Mouse (Mus musculus): ENCODE measurements around the gene Gm15557. TPM values are rescaled to one million over a fixed set of nuclear protein-coding genes. Genes with fewer than 3 reads are reported as not detected.
A peak's percentile ranks its signal among the peaks of the same experiment; 100 is the strongest.

The Gm15557 gene
- polyA plus RNA-seq, 1 experiment from 2014 or later, result not detected

GRCm38 (mm10) chr2:155941697-155942442, 1.3 kb downstream of the Gm15557 start:
- peaks cover 35% of the 10 kb centered on the region for H3K4me1 ChIP-seq (replicated peaks)
- peaks cover 13% of the 10 kb centered on the region for H3K27me3 ChIP-seq (ENCODE audit: insufficient read depth, poor library complexity, severe bottlenecking)
- 92% methylated on average over 40 of the region's 40 CpGs for whole genome bisulfite sequencing
- no peaks in the 10 kb centered on the region for H3K9me3 ChIP-seq
- no peak overlapping the region for H3K27ac ChIP-seq
- DNase-seq (ENCODE audit: low spot score), result no peak
- H3K4me3 ChIP-seq, result no peak overlapping the region
- no peaks in the 10 kb centered on the region for H3K36me3 ChIP-seq

GRCm38 (mm10) chr2:155943463-155943862, 2.9 kb downstream of the Gm15557 start:
- Histone ChIP-seq H3K9me3 (no peaks in the 10 kb centered on the region), H3K4me1 (replicated peaks) (peaks cover 36% of the 10 kb centered on the region), H3K36me3 (no peaks in the 10 kb centered on the region), H3K27ac (peak overlapping the region; percentile 67), H3K27me3 (ENCODE audit: insufficient read depth, poor library complexity, severe bottlenecking) (peaks cover 13% of the 10 kb centered on the region), H3K4me3 (peak overlapping the region; percentile 37)
- peak; percentile 44 for DNase-seq (ENCODE audit: low spot score)
- 2% methylated on average over 8 of the region's 8 CpGs for WGBS

- H3K36me3 ChIP-seq, result no peaks in the 10 kb centered on the region
- WGBS, result 83% methylated on average over 4 of the region's 4 CpGs
- H3K9me3 ChIP-seq, result no peaks in the 10 kb centered on the region
- peaks cover 16% of the 10 kb centered on the region for H3K27me3 ChIP-seq (ENCODE audit: insufficient read depth, poor library complexity, severe bottlenecking)
- H3K4me1 ChIP-seq (replicated peaks), result peaks cover 44% of the 10 kb centered on the region
- H3K4me3 ChIP-seq, result no peak overlapping the region
- no peak for DNase-seq (ENCODE audit: low spot score)
- peak overlapping the region; percentile 45; the same call in 1 of the 2 replicates for H3K27ac ChIP-seq
These were observed 4.2 kb downstream of the Gm15557 start for GRCm38 (mm10) chr2:155944685-155945084.

DNA sequence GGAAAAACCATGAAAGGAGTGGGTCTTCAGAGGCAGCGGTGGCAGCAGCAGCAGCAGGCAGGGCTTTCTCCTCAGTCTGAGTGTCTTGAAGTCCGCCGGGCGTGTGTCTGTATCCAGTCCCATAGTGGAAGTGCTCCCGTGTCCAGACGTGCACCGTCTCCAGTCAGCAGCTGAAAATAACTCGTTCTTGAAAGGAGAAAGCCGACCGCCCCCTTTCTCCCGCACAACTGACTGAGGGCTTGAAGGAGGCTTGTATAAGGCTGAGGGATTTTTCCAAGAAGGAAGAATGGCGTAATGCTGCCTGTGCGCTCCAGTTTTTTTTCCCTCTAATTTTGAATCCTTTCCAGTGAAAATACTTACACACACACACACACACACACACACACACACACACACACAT, 4.6 kb downstream of the Gm15557 start, which contains the start of gene Gdf5:
Gdf5 (minus strand) TSS at position 244 of the 400 bp plus-strand sequence.
- 57% methylated on average over 13 of the region's 13 CpGs for WGBS
- Histone ChIP-seq H3K27ac (peak within 1 kb of the TSS; percentile 45; the same call in 1 of the 2 replicates), H3K36me3 (no peaks in the 10 kb centered on the region), H3K9me3 (no peaks in the 10 kb centered on the region), H3K4me3 (no peak within 1 kb of the TSS), H3K27me3 (ENCODE audit: insufficient read depth, poor library complexity, severe bottlenecking) (peaks cover 16% of the 10 kb centered on the region), H3K4me1 (replicated peaks) (peaks cover 44% of the 10 kb centered on the region)
- no peak for DNase-seq (ENCODE audit: low spot score)

DNA sequence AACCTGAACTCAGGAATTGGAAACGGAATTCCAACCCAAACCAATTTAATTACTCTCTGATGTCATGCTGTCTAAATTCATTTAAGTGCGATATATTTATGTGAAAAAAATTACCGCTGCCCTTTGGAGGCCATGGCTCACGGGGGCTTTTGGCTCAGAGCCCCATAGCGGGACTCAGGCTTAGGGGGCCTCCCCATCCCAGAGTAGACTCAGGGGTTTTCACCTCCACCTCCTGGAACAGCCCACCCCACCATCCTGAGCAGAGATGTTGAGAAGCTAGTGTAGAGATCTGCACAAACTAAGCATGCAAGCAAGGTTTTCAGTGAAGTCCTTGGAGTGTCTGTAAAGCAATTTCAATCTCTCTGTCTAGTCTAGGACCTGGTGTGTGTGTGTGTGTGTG, 5.1 kb downstream of the Gm15557 start:
- Histone ChIP-seq H3K4me1 (replicated peaks) (peaks cover 44% of the 10 kb centered on the region), H3K9me3 (no peaks in the 10 kb centered on the region), H3K27ac (no peak overlapping the region), H3K36me3 (no peaks in the 10 kb centered on the region), H3K4me3 (no peak overlapping the region), H3K27me3 (ENCODE audit: insufficient read depth, poor library complexity, severe bottlenecking) (peaks cover 16% of the 10 kb centered on the region)
- 78% methylated on average over 5 of the region's 5 CpGs for WGBS
- DNase-seq (ENCODE audit: low spot score), result no peak

GRCm38 (mm10) chr2:155946069-155946468, 5.5 kb downstream of the Gm15557 start:
- Histone ChIP-seq H3K27ac (no peak overlapping the region; the same call in 1 of the 2 replicates), H3K4me3 (no peak overlapping the region), H3K4me1 (replicated peaks) (peaks cover 41% of the 10 kb centered on the region), H3K9me3 (no peaks in the 10 kb centered on the region), H3K36me3 (no peaks in the 10 kb centered on the region), H3K27me3 (ENCODE audit: insufficient read depth, poor library complexity, severe bottlenecking) (peaks cover 16% of the 10 kb centered on the region)
- peak; percentile 67 for DNase-seq (ENCODE audit: low spot score)
- WGBS, result 4% methylated on average over 7 of the region's 7 CpGs

DNA sequence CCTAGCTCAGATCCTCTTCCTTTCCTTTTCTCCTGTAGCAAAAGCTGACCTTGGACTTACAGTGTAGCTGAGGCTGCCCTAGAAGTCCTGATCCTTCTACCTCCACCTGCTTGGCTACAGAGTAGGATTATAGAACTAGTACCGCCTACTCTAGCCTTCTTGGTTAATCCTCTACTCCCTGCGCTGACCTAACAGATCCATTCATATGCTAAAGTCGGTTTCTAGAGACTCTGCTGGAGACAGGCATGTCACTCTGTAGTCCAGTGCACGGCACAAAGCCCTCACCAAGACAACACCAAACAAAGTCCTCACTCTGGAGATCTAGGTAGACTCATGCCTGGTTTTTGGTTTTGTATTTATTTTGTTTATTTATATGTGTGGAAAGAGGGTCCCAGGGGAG, 6.0 kb downstream of the Gm15557 start:
- Histone ChIP-seq H3K4me1 (replicated peaks) (peaks cover 41% of the 10 kb centered on the region), H3K27ac (no peak overlapping the region; the same call in 1 of the 2 replicates), H3K27me3 (ENCODE audit: insufficient read depth, poor library complexity, severe bottlenecking) (peaks cover 16% of the 10 kb centered on the region), H3K9me3 (no peaks in the 10 kb centered on the region), H3K4me3 (no peak overlapping the region), H3K36me3 (no peaks in the 10 kb centered on the region)
- DNase-seq (ENCODE audit: low spot score), result no peak
- WGBS, result 6% methylated on average over 4 of the region's 4 CpGs

- WGBS, result 81% methylated on average over 5 of the region's 5 CpGs
- Histone ChIP-seq H3K27ac (no peak overlapping the region), H3K4me3 (no peak overlapping the region), H3K27me3 (ENCODE audit: insufficient read depth, poor library complexity, severe bottlenecking) (peaks cover 16% of the 10 kb centered on the region), H3K4me1 (replicated peaks) (peaks cover 41% of the 10 kb centered on the region), H3K9me3 (no peaks in the 10 kb centered on the region), H3K36me3 (no peaks in the 10 kb centered on the region)
- no peak for DNase-seq (ENCODE audit: low spot score)
These were observed 7.0 kb downstream of the Gm15557 start for GRCm38 (mm10) chr2:155947390-155948002.

GRCm38 (mm10) chr2:155949362-155949761, 8.8 kb downstream of the Gm15557 start:
- Histone ChIP-seq H3K4me3 (no peak overlapping the region), H3K27ac (no peak overlapping the region), H3K27me3 (ENCODE audit: insufficient read depth, poor library complexity, severe bottlenecking) (peaks cover 16% of the 10 kb centered on the region), H3K36me3 (no peaks in the 10 kb centered on the region), H3K4me1 (replicated peaks) (peaks cover 26% of the 10 kb centered on the region), H3K9me3 (no peaks in the 10 kb centered on the region)
- WGBS, result 31% methylated on average over 6 of the region's 6 CpGs
- DNase-seq (ENCODE audit: low spot score), result peak; percentile 45

GRCm38 (mm10) chr2:155952006-155952405, 11.5 kb downstream of the Gm15557 start:
- Histone ChIP-seq H3K36me3 (no peaks in the 10 kb centered on the region), H3K27ac (no peak overlapping the region), H3K9me3 (no peaks in the 10 kb centered on the region), H3K27me3 (ENCODE audit: insufficient read depth, poor library complexity, severe bottlenecking) (peaks cover 8% of the 10 kb centered on the region; the same call in 1 of the 2 replicates), H3K4me1 (replicated peaks) (peaks cover 8% of the 10 kb centered on the region; the same call in 1 of the 2 replicates), H3K4me3 (no peak overlapping the region)
- peak; percentile 40 for DNase-seq (ENCODE audit: low spot score)

DNA sequence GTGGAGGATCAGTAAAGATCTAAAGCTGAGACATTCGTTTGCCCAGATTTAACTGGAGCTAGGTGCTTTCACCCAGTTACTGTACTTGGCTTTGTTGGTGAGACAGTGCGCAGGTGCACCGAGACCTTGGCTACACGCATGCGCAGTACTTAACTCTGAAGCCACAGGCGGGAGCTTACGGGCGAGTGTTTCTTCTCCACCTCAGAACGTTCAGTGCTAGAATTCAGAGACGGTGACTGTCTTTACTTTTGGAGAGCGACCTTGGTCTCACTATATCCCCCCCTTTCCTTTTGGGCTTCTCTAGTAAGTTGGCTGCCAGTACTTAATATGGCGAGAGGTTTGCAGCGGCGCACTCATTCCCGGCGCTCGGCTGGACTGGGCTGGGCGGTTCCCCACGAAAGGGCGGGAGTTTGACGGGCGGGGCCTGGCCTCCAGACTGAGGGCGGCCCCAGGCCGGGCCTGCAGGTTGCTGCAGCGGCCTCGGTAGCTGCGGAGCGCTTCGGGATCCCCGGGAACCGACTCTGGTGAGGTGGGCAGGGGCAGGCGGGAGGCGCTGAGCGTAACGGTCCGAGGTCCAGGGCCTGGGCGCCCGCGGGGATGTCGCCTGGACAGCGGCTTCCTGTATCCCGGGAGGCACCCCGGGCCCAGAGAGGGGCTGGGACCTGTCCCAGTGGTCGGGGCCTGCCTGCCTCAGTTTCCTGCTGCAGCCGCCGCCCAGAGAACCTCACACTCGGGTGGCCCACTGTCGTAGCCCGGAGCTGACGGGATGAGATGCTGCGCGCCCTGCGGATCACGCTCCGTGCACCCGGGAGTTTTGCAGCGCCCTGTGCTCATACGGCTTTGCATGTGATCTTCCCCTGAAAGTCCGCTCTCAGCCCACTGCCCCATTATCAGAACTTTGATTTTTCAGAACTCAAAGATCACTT, 15.9 kb downstream of the Gm15557 start, which contains the start of gene Cep250:
Cep250 (plus strand) TSS at position 325 of the 926 bp plus-strand sequence.
- Histone ChIP-seq H3K36me3 (peaks cover 24% of the 10 kb centered on the region), H3K4me3 (peak within 1 kb of the TSS; percentile 85), H3K4me1 (replicated peaks) (peaks cover 7% of the 10 kb centered on the region), H3K27me3 (ENCODE audit: insufficient read depth, poor library complexity, severe bottlenecking) (0 out of 2 replicates have a peak, but pooled peaks cover 5% of the 10 kb centered on the region), H3K27ac (peak within 1 kb of the TSS; percentile 96), H3K9me3 (no peaks in the 10 kb centered on the region)
- peak; percentile 94 for DNase-seq (ENCODE audit: low spot score)
- under 1% methylated on average over 59 of the region's 59 CpGs for WGBS

DNA sequence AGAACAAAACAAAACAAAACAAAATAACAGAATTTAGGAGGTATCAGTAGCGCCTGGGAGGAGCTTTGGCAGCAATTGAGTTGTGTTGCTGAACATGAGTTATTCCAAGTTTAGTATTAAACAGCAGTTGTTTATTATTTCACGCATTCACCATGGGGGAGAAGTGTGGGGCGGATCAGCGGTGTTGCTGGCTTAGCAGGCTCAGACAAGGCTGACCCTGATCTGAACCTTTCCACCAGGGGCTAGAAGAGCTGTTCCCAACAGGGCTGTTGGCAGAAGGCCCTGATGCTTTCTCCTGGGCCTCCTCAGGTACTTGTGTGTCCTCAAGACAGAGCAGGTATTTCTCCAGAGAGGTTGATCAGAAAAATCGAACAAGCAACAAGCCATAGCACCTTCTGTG, 19.5 kb downstream of the Gm15557 start:
- peaks cover 57% of the 10 kb centered on the region for H3K36me3 ChIP-seq
- peaks cover 11% of the 10 kb centered on the region for H3K4me1 ChIP-seq (replicated peaks)
- DNase-seq (ENCODE audit: low spot score), result no peak
- no peaks in the 10 kb centered on the region for H3K9me3 ChIP-seq
- 93% methylated on average over 5 of the region's 5 CpGs for WGBS
- no peak overlapping the region for H3K4me3 ChIP-seq
- no peaks in the 10 kb centered on the region for H3K27me3 ChIP-seq (ENCODE audit: insufficient read depth, poor library complexity, severe bottlenecking)
- no peak overlapping the region for H3K27ac ChIP-seq

All from hindbrain, embryonic 10.5 days (tissue).